Mouse (Mus musculus): Measurements from ENCODE around the gene Atg16l1. TPM values are rescaled to one million over a fixed set of nuclear protein-coding genes. Genes with fewer than 3 reads are reported as not detected.

Atg16l1 gene
- polyA plus RNA-seq, 1 experiment = 18.7 TPM

- TF ChIP-seq CTCF (IDR thresholded peaks at IDR 0.05; ENCODE audit: extremely low read depth, insufficient read depth, insufficient read length, insufficient replicate concordance) = no peak
- TF ChIP-seq POLR2A (IDR thresholded peaks at IDR 0.05; ENCODE audit: low read depth, low read length) = no peak
Measured at GRCm38 (mm10) chr1:87770486-87770885, 14.8 kb downstream of the Atg16l1 start.

GRCm38 (mm10) chr1:87771724-87772123 lies 16.1 kb downstream of the Atg16l1 start:
- TF ChIP-seq POLR2A (IDR thresholded peaks at IDR 0.05; ENCODE audit: low read depth, low read length) (no peak), CTCF (IDR thresholded peaks at IDR 0.05; ENCODE audit: extremely low read depth, insufficient read depth, insufficient read length, insufficient replicate concordance) (no peak)
- DNase-seq (ENCODE audit: low read depth in 1 of 2, low spot score in 2 of 2) = no peak
- Histone ChIP-seq H3K4me1 (ENCODE audit: control insufficient read depth, insufficient read depth, insufficient read length) (no peaks in the 10 kb centered on the region), H3K36me3 (ENCODE audit: control insufficient read depth, insufficient read depth, low read length) (peaks cover 51% of the 10 kb centered on the region), H3K27me3 (ENCODE audit: control insufficient read depth, insufficient read depth, low read length) (no peaks in the 10 kb centered on the region), H3K4me3 (ENCODE audit: extremely low read depth, insufficient read depth, insufficient read length) (no peak overlapping the region), H3K27ac (ENCODE audit: insufficient read depth, low read length) (no peak overlapping the region)
- 88% methylated on average over 3 of the region's 3 CpGs for WGBS

More at GRCm38 (mm10) chr1:87770486-87770885, 14.8 kb downstream of the Atg16l1 start:
- Histone ChIP-seq H3K4me1 (ENCODE audit: control insufficient read depth, insufficient read depth, insufficient read length) (no peaks in the 10 kb centered on the region), H3K27ac (ENCODE audit: insufficient read depth, low read length) (no peak overlapping the region), H3K27me3 (ENCODE audit: control insufficient read depth, insufficient read depth, low read length) (no peaks in the 10 kb centered on the region), H3K4me3 (ENCODE audit: extremely low read depth, insufficient read depth, insufficient read length) (no peak overlapping the region), H3K36me3 (ENCODE audit: control insufficient read depth, insufficient read depth, low read length) (peaks cover 49% of the 10 kb centered on the region)
- no peak for DNase-seq (ENCODE audit: low read depth in 1 of 2, low spot score in 2 of 2)
- WGBS = 78% methylated on average over 3 of the region's 3 CpGs

- TF ChIP-seq CTCF (IDR thresholded peaks at IDR 0.05; ENCODE audit: extremely low read depth, insufficient read depth, insufficient read length, insufficient replicate concordance) (no peak), POLR2A (IDR thresholded peaks at IDR 0.05; ENCODE audit: low read depth, low read length) (no peak)
- Histone ChIP-seq H3K27me3 (ENCODE audit: control insufficient read depth, insufficient read depth, low read length) (no peaks in the 10 kb centered on the region), H3K4me1 (ENCODE audit: control insufficient read depth, insufficient read depth, insufficient read length) (no peaks in the 10 kb centered on the region), H3K4me3 (ENCODE audit: extremely low read depth, insufficient read depth, insufficient read length) (no peak overlapping the region), H3K27ac (ENCODE audit: insufficient read depth, low read length) (no peak overlapping the region), H3K36me3 (ENCODE audit: control insufficient read depth, insufficient read depth, low read length) (peaks cover 56% of the 10 kb centered on the region)
- no peak for DNase-seq (ENCODE audit: low read depth in 1 of 2, low spot score in 2 of 2)
- WGBS = 75% methylated on average over 2 of the region's 2 CpGs
Measured at GRCm38 (mm10) chr1:87773336-87773735, 17.7 kb downstream of the Atg16l1 start.

GRCm38 (mm10) chr1:87774845-87775244 lies 19.2 kb downstream of the Atg16l1 start:
- H3K4me3 ChIP-seq (ENCODE audit: extremely low read depth, insufficient read depth, insufficient read length) = no peak overlapping the region
- no peak for TF ChIP-seq CTCF (IDR thresholded peaks at IDR 0.05; ENCODE audit: extremely low read depth, insufficient read depth, insufficient read length, insufficient replicate concordance)
- no peak for TF ChIP-seq POLR2A (IDR thresholded peaks at IDR 0.05; ENCODE audit: low read depth, low read length)
- H3K4me1 ChIP-seq (ENCODE audit: control insufficient read depth, insufficient read depth, insufficient read length) = no peaks in the 10 kb centered on the region
- 74% methylated on average over 7 of the region's 7 CpGs for WGBS
- H3K27ac ChIP-seq (ENCODE audit: insufficient read depth, low read length) = no peak overlapping the region
- H3K27me3 ChIP-seq (ENCODE audit: control insufficient read depth, insufficient read depth, low read length) = no peaks in the 10 kb centered on the region
- DNase-seq (ENCODE audit: low read depth in 1 of 2, low spot score in 2 of 2) = no peak
- H3K36me3 ChIP-seq (ENCODE audit: control insufficient read depth, insufficient read depth, low read length) = peaks cover 62% of the 10 kb centered on the region

GRCm38 (mm10) chr1:87779204-87779785 lies 23.6 kb downstream of the Atg16l1 start:
- H3K4me3 ChIP-seq (ENCODE audit: extremely low read depth, insufficient read depth, insufficient read length) = no peak overlapping the region
- no peak overlapping the region for H3K27ac ChIP-seq (ENCODE audit: insufficient read depth, low read length)
- no peaks in the 10 kb centered on the region for H3K4me1 ChIP-seq (ENCODE audit: control insufficient read depth, insufficient read depth, insufficient read length)
- TF ChIP-seq POLR2A (IDR thresholded peaks at IDR 0.05; ENCODE audit: low read depth, low read length) = no peak
- TF ChIP-seq CTCF (IDR thresholded peaks at IDR 0.05; ENCODE audit: extremely low read depth, insufficient read depth, insufficient read length, insufficient replicate concordance) = no peak
- H3K36me3 ChIP-seq (ENCODE audit: control insufficient read depth, insufficient read depth, low read length) = peaks cover 57% of the 10 kb centered on the region
- no peaks in the 10 kb centered on the region for H3K27me3 ChIP-seq (ENCODE audit: control insufficient read depth, insufficient read depth, low read length)
- DNase-seq (ENCODE audit: low read depth in 1 of 2, low spot score in 2 of 2) = no peak
- WGBS = 91% methylated on average over 5 of the region's 5 CpGs

GRCm38 (mm10) chr1:87785703-87786102 lies 30.0 kb downstream of the Atg16l1 start:
- H3K4me1 ChIP-seq (ENCODE audit: control insufficient read depth, insufficient read depth, insufficient read length) = no peaks in the 10 kb centered on the region
- no peaks in the 10 kb centered on the region for H3K27me3 ChIP-seq (ENCODE audit: control insufficient read depth, insufficient read depth, low read length)
- no peak overlapping the region for H3K4me3 ChIP-seq (ENCODE audit: extremely low read depth, insufficient read depth, insufficient read length)
- DNase-seq (ENCODE audit: low read depth in 1 of 2, low spot score in 2 of 2) = no peak
- TF ChIP-seq CTCF (IDR thresholded peaks at IDR 0.05; ENCODE audit: extremely low read depth, insufficient read depth, insufficient read length, insufficient replicate concordance) (no peak), POLR2A (IDR thresholded peaks at IDR 0.05; ENCODE audit: low read depth, low read length) (no peak)
- H3K36me3 ChIP-seq (ENCODE audit: control insufficient read depth, insufficient read depth, low read length) = peaks cover 47% of the 10 kb centered on the region
- H3K27ac ChIP-seq (ENCODE audit: insufficient read depth, low read length) = no peak overlapping the region
- WGBS = 92% methylated on average over 8 of the region's 8 CpGs

GRCm38 (mm10) chr1:87786251-87786650 lies 30.6 kb downstream of the Atg16l1 start:
- H3K27ac ChIP-seq (ENCODE audit: insufficient read depth, low read length) = no peak overlapping the region
- no peaks in the 10 kb centered on the region for H3K27me3 ChIP-seq (ENCODE audit: control insufficient read depth, insufficient read depth, low read length)
- WGBS = 91% methylated on average over 7 of the region's 7 CpGs
- peaks cover 44% of the 10 kb centered on the region for H3K36me3 ChIP-seq (ENCODE audit: control insufficient read depth, insufficient read depth, low read length)
- no peak for TF ChIP-seq POLR2A (IDR thresholded peaks at IDR 0.05; ENCODE audit: low read depth, low read length)
- TF ChIP-seq CTCF (IDR thresholded peaks at IDR 0.05; ENCODE audit: extremely low read depth, insufficient read depth, insufficient read length, insufficient replicate concordance) = no peak
- no peak overlapping the region for H3K4me3 ChIP-seq (ENCODE audit: extremely low read depth, insufficient read depth, insufficient read length)
- no peaks in the 10 kb centered on the region for H3K4me1 ChIP-seq (ENCODE audit: control insufficient read depth, insufficient read depth, insufficient read length)
- no peak for DNase-seq (ENCODE audit: low read depth in 1 of 2, low spot score in 2 of 2)
